Mouse (Mus musculus): Measurements from ENCODE around the gene Wbp11. TPM values are rescaled to one million over a fixed set of nuclear protein-coding genes. Genes with fewer than 3 reads are reported as not detected.

Wbp11 gene
- 103 and 123 TPM in 2 replicates for total RNA-seq (2015; ENCODE audit: low replicate concordance)
- total RNA-seq (2017; ENCODE audit: low replicate concordance): 116 and 132 TPM in 2 replicates

GRCm38 (mm10) chr6:136827881-136828561, at the start of gene Wbp11:
Gene Wbp11, minus strand, starts transcription at chr6:136828233.
- ATAC-seq (replicated peaks; ENCODE audit: low FRiP score, poor library complexity, severe bottlenecking): peak; percentile 99

GRCm38 (mm10) chr6:136875670-136876069, 47.6 kb upstream of the Wbp11 start, which contains the start of gene Mgp:
Gene Mgp, minus strand, starts transcription at chr6:136875823.
- ATAC-seq (replicated peaks; ENCODE audit: low FRiP score, poor library complexity, severe bottlenecking): 0 out of 2 replicates have a peak, but pooled peaks have one; percentile 19

GRCm38 (mm10) chr6:136874599-136874998, 46.6 kb upstream of the Wbp11 start:
- no peak for ATAC-seq (replicated peaks; ENCODE audit: low FRiP score, poor library complexity, severe bottlenecking)

- ATAC-seq (replicated peaks; ENCODE audit: low FRiP score, poor library complexity, severe bottlenecking): no peak
These were observed 40.9 kb upstream of the Wbp11 start for GRCm38 (mm10) chr6:136868921-136869320.

- ATAC-seq (replicated peaks; ENCODE audit: low FRiP score, poor library complexity, severe bottlenecking): no peak
These were observed 38.1 kb upstream of the Wbp11 start for GRCm38 (mm10) chr6:136866150-136866549.

- ATAC-seq (replicated peaks; ENCODE audit: low FRiP score, poor library complexity, severe bottlenecking): no peak
These were observed 37.3 kb upstream of the Wbp11 start for GRCm38 (mm10) chr6:136865360-136865759.

- 0 out of 2 replicates have a peak, but pooled peaks have one; percentile 20 for ATAC-seq (replicated peaks; ENCODE audit: low FRiP score, poor library complexity, severe bottlenecking)
These were observed 33.0 kb upstream of the Wbp11 start for GRCm38 (mm10) chr6:136861020-136861419.

GRCm38 (mm10) chr6:136858420-136858819, 30.4 kb upstream of the Wbp11 start:
- ATAC-seq (replicated peaks; ENCODE audit: low FRiP score, poor library complexity, severe bottlenecking): no peak

GRCm38 (mm10) chr6:136857873-136858260, 29.8 kb upstream of the Wbp11 start:
- ATAC-seq (replicated peaks; ENCODE audit: low FRiP score, poor library complexity, severe bottlenecking): peak; percentile 54

- ATAC-seq (replicated peaks; ENCODE audit: low FRiP score, poor library complexity, severe bottlenecking): peak; percentile 87
These were observed 29.3 kb upstream of the Wbp11 start, which contains the start of gene Art4 for GRCm38 (mm10) chr6:136857186-136857872. Gene Art4, minus strand, starts transcription at chr6:136857733.

- ATAC-seq (replicated peaks; ENCODE audit: low FRiP score, poor library complexity, severe bottlenecking): peak; percentile 60
These were observed 28.1 kb upstream of the Wbp11 start for GRCm38 (mm10) chr6:136856071-136856636.

- ATAC-seq (replicated peaks; ENCODE audit: low FRiP score, poor library complexity, severe bottlenecking): no peak
These were observed 27.1 kb upstream of the Wbp11 start for GRCm38 (mm10) chr6:136855183-136855582.

GRCm38 (mm10) chr6:136854361-136854781, 26.3 kb upstream of the Wbp11 start:
- ATAC-seq (replicated peaks; ENCODE audit: low FRiP score, poor library complexity, severe bottlenecking): no peak

- no peak for ATAC-seq (replicated peaks; ENCODE audit: low FRiP score, poor library complexity, severe bottlenecking)
These were observed 24.7 kb upstream of the Wbp11 start for GRCm38 (mm10) chr6:136852762-136853161.

GRCm38 (mm10) chr6:136852348-136852747, 24.3 kb upstream of the Wbp11 start:
- no peak for ATAC-seq (replicated peaks; ENCODE audit: low FRiP score, poor library complexity, severe bottlenecking)

GRCm38 (mm10) chr6:136850267-136850666, 22.2 kb upstream of the Wbp11 start:
- no peak for ATAC-seq (replicated peaks; ENCODE audit: low FRiP score, poor library complexity, severe bottlenecking)

- no peak for ATAC-seq (replicated peaks; ENCODE audit: low FRiP score, poor library complexity, severe bottlenecking)
These were observed 20.9 kb upstream of the Wbp11 start for GRCm38 (mm10) chr6:136848971-136849370.

GRCm38 (mm10) chr6:136848399-136848798, 20.4 kb upstream of the Wbp11 start:
- ATAC-seq (replicated peaks; ENCODE audit: low FRiP score, poor library complexity, severe bottlenecking): peak; percentile 78

GRCm38 (mm10) chr6:136847790-136848189, 19.8 kb upstream of the Wbp11 start:
- peak; percentile 80 for ATAC-seq (replicated peaks; ENCODE audit: low FRiP score, poor library complexity, severe bottlenecking)

GRCm38 (mm10) chr6:136847267-136847666, 19.2 kb upstream of the Wbp11 start:
- no peak for ATAC-seq (replicated peaks; ENCODE audit: low FRiP score, poor library complexity, severe bottlenecking)

Data from erythroid progenitor cell, adult 5-6 weeks (primary cell).